Mouse (Mus musculus): ENCODE measurements at regions not wholly inside any gene's neighbourhood (a gene's known extent, or its start where the extent isn't known, plus 50 kb on each side); places are given as distances from the start of the nearest gene placed in this dataset.

DNA sequence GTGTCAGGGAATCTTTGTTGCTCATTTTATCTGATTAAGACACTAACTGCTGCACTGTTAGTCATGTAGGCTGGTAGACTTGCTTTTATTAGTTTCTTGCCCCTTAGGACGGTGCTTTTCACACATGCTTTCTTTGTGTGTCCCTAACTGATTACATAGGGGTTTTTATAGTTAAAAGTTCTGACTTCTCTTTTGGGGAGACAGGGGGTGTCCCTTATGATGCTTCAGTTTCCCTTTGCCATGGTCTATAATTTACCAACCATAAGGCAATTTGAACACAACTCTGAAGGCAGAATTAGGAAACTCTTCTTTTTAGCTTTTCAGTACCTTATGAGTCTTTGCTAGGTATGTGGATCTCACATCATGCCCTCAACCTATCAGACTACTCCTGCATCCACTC is 239.8 kb upstream of the Pfkp start:
- DNase-seq, result no peak
- H3K27ac ChIP-seq (ENCODE audit: insufficient read depth, low read length), result no peak overlapping the region
- no peaks in the 10 kb centered on the region for H3K4me1 ChIP-seq (ENCODE audit: control insufficient read depth, insufficient read depth, low read length)
- H3K27me3 ChIP-seq (ENCODE audit: control insufficient read depth, insufficient read depth, low read length), result no peaks in the 10 kb centered on the region; the same call in 1 of the 2 replicates
- TF ChIP-seq CTCF (IDR thresholded peaks at IDR 0.05; ENCODE audit: borderline replicate concordance, insufficient read depth, low read depth, low read length), result no peak
- no peak for TF ChIP-seq POLR2A (IDR thresholded peaks at IDR 0.05; ENCODE audit: borderline replicate concordance, insufficient read depth, low read length)
- H3K4me3 ChIP-seq (replicated peaks; ENCODE audit: insufficient read depth, low read depth, low read length), result no peak overlapping the region
- 89% methylated on average over 1 of the region's 1 CpGs for WGBS

DNA sequence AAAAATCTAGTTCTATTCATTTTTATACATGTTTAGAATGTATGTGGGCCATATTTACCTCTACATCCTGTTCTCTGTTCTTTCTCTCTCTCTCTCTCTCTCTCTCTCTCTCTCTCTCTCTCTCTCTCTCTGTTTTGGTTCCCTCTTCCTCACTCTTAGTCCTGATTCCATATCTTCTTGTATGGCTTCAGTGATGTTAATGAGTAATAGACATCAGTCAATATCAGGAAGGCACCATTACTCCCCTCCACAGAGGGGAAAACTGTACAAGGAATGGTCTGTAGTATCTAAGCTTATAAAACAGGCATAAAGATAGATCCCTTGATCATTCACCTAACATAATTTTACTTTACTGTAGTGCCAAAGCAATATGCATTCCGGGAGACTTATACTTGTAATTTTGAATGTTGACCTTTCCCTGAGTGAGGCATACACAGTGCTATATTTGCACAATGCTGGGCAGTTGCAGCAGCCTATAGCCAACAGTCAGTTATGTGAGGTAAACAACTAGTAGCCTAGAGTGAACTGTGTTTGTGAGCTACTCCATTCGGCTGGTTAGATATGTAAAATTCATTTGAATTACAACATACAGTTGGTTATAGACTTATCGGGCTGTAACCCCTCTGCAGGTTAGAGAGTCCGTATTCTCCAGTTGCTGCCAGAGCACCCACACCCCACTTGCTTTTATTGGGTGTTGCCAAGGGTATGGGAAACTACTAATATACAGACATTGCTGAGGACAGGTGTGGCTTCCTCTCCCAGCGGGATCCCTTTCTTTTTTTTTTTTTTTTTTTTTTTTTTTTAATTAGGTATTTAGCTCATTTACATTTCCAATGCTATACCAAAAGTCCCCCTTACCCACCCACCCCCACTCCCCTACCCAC is 228.7 kb upstream of the Pfkp start:
- DNase-seq, result no peak
- TF ChIP-seq CTCF (IDR thresholded peaks at IDR 0.05; ENCODE audit: borderline replicate concordance, insufficient read depth, low read depth, low read length), result no peak
- no peak for TF ChIP-seq POLR2A (IDR thresholded peaks at IDR 0.05; ENCODE audit: borderline replicate concordance, insufficient read depth, low read length)
- Histone ChIP-seq H3K4me3 (replicated peaks; ENCODE audit: insufficient read depth, low read depth, low read length) (no peak overlapping the region), H3K27me3 (ENCODE audit: control insufficient read depth, insufficient read depth, low read length) (no peaks in the 10 kb centered on the region), H3K27ac (ENCODE audit: insufficient read depth, low read length) (no peak overlapping the region), H3K4me1 (ENCODE audit: control insufficient read depth, insufficient read depth, low read length) (no peaks in the 10 kb centered on the region)
- 97% methylated on average over 5 of the region's 5 CpGs for WGBS

DNA sequence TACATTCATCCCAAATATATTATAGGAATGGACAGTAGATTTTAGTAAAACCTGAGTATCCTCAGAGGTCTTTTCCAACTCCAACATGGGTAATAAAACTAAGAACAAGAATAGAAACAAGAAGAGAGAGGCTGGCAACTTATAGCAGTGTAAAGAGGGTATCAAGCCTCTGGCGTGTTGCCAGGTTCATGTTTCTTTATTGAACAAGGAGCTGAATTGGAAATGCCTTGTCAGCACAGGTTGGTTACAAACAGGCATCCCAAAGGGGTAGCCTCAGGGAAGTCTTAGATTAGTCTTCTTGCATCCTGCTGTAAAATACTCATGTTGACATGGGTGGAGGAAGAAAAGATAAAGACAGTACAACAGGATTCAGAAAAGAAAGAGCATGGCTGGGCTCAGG is 213.6 kb upstream of the Pfkp start:
- 58% methylated on average over 1 of the region's 1 CpGs for WGBS

DNA sequence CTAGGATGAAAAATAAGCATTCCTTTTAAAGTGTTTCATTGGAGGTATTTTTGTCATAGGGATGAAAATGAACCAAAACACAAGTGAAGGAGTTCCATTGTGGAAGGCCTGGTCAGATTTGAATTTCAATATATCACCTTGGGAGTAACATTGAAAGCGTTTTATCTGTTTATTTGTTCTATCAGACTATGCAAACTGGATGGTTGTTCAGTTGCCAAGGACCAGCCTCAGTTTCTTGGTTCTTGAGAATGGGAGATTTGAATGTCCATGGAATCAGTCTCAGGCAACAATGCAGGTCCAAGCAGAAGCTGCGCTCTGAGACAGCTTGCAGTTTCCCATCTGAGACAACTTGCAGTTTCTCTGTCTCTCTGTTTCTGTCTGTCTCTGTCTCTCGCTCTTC is 211.0 kb upstream of the Pfkp start:
- no peak overlapping the region for H3K4me3 ChIP-seq (replicated peaks; ENCODE audit: insufficient read depth, low read depth, low read length)
- H3K4me1 ChIP-seq (ENCODE audit: control insufficient read depth, insufficient read depth, low read length), result no peaks in the 10 kb centered on the region
- no peak for TF ChIP-seq POLR2A (IDR thresholded peaks at IDR 0.05; ENCODE audit: borderline replicate concordance, insufficient read depth, low read length)
- TF ChIP-seq CTCF (IDR thresholded peaks at IDR 0.05; ENCODE audit: borderline replicate concordance, insufficient read depth, low read depth, low read length), result no peak
- WGBS, result 94% methylated on average over 3 of the region's 3 CpGs
- H3K27me3 ChIP-seq (ENCODE audit: control insufficient read depth, insufficient read depth, low read length), result no peaks in the 10 kb centered on the region
- no peak for DNase-seq
- no peak overlapping the region for H3K27ac ChIP-seq (ENCODE audit: insufficient read depth, low read length)

More for the DNA sequence above, 213.6 kb upstream of the Pfkp start:
- Histone ChIP-seq H3K27me3 (ENCODE audit: control insufficient read depth, insufficient read depth, low read length) (no peaks in the 10 kb centered on the region), H3K4me1 (ENCODE audit: control insufficient read depth, insufficient read depth, low read length) (no peaks in the 10 kb centered on the region), H3K27ac (ENCODE audit: insufficient read depth, low read length) (no peak overlapping the region), H3K4me3 (replicated peaks; ENCODE audit: insufficient read depth, low read depth, low read length) (no peak overlapping the region)
- DNase-seq, result no peak
- TF ChIP-seq POLR2A (IDR thresholded peaks at IDR 0.05; ENCODE audit: borderline replicate concordance, insufficient read depth, low read length) (no peak), CTCF (IDR thresholded peaks at IDR 0.05; ENCODE audit: borderline replicate concordance, insufficient read depth, low read depth, low read length) (no peak)

DNA sequence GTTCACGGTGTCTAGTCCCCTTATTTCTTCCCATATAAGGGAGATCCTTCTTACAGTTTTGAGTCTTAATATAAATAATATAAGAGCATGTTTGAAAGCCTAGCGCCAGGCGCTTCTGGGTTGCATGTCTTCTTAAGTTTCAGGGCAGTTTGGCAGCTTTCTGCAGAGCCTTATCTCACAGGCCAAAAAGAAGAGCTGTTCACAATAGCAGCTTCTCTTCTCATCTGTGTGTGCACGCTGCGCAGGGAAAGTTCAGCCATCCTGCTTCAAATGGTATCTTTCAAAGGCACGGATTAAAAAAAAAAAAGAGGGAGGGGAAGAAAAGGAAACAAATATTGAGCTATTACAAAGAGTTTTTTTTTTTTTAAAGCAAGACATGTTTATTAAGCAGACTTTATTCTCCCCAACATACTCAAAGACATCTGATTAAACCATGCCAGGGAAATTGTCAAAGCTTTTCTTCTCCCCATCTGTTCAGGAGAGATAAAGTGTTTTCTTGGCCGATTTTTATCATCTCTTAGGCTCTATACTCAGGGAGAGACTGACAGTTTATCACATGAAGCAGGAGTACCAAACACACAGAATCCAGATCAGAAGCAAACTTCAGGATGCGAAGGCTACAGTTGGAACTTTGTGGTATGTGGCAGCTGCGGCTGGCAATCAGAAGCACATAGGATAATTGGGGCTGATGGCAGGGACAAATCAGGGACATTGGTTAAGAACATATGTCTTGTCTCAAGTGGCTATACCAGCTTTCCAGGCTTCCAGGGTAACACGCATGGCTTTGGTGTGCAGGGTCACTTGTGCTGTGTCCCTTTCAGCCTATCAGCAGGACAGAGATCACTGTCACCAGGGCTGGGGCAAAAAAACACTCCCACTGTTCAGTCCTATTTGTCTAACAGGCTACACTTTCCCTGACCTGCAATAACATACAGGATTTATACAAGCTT is 206.9 kb upstream of the Pfkp start:
- no peaks in the 10 kb centered on the region for H3K4me1 ChIP-seq (ENCODE audit: control insufficient read depth, insufficient read depth, low read length)
- H3K27ac ChIP-seq (ENCODE audit: insufficient read depth, low read length), result no peak overlapping the region
- no peak for DNase-seq
- no peak for TF ChIP-seq POLR2A (IDR thresholded peaks at IDR 0.05; ENCODE audit: borderline replicate concordance, insufficient read depth, low read length)
- TF ChIP-seq CTCF (IDR thresholded peaks at IDR 0.05; ENCODE audit: borderline replicate concordance, insufficient read depth, low read depth, low read length), result no peak
- H3K4me3 ChIP-seq (replicated peaks; ENCODE audit: insufficient read depth, low read depth, low read length), result no peak overlapping the region
- no peaks in the 10 kb centered on the region for H3K27me3 ChIP-seq (ENCODE audit: control insufficient read depth, insufficient read depth, low read length)
- WGBS, result 56% methylated on average over 10 of the region's 10 CpGs

DNA sequence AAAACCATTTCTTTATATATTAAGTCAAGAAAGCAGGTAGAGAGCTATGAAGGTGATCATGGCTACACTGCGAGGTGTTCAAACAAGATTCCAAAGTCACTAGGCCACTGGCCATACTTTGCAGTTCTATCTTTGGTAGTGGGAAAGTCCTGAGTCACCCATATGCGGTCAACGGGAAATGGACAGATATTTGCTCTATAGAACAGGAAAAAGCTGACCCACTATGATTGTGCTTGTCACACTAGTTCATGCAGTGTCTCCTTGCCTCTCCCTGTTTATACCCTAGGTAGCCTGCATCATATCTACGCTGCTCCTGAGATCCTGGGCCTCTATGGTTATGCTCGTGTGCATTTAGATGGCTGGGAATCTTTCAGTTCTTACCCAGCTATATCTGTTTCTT is 188.9 kb upstream of the Pfkp start:
- no peaks in the 10 kb centered on the region for H3K4me1 ChIP-seq (ENCODE audit: control insufficient read depth, insufficient read depth, low read length)
- WGBS, result 93% methylated on average over 5 of the region's 5 CpGs
- H3K4me3 ChIP-seq (replicated peaks; ENCODE audit: insufficient read depth, low read depth, low read length), result no peak overlapping the region
- H3K27ac ChIP-seq (ENCODE audit: insufficient read depth, low read length), result no peak overlapping the region
- TF ChIP-seq CTCF (IDR thresholded peaks at IDR 0.05; ENCODE audit: borderline replicate concordance, insufficient read depth, low read depth, low read length) (no peak), POLR2A (IDR thresholded peaks at IDR 0.05; ENCODE audit: borderline replicate concordance, insufficient read depth, low read length) (no peak)
- DNase-seq, result no peak
- H3K27me3 ChIP-seq (ENCODE audit: control insufficient read depth, insufficient read depth, low read length), result no peaks in the 10 kb centered on the region

DNA sequence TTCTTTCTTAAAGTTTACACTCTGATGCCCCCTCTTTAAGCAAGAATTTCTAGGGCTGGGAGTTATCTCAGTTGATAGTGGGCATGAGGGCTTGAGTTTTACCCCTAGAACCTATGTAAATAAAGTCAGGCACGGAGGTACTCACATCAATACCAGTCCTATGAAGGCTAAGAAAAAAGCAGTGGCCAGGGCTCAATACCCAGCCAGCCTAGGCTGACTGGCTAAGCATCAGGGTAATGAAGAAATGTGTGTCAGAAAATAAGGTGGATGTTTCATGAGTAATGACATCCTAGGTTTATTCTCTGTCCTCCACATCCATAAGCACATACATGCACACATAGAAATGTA is 188.5 kb upstream of the Pfkp start:
- Histone ChIP-seq H3K27ac (ENCODE audit: insufficient read depth, low read length) (no peak overlapping the region), H3K4me3 (replicated peaks; ENCODE audit: insufficient read depth, low read depth, low read length) (no peak overlapping the region), H3K4me1 (ENCODE audit: control insufficient read depth, insufficient read depth, low read length) (no peaks in the 10 kb centered on the region), H3K27me3 (ENCODE audit: control insufficient read depth, insufficient read depth, low read length) (no peaks in the 10 kb centered on the region)
- no peak for TF ChIP-seq POLR2A (IDR thresholded peaks at IDR 0.05; ENCODE audit: borderline replicate concordance, insufficient read depth, low read length)
- TF ChIP-seq CTCF (IDR thresholded peaks at IDR 0.05; ENCODE audit: borderline replicate concordance, insufficient read depth, low read depth, low read length), result no peak
- WGBS, result 87% methylated on average over 1 of the region's 1 CpGs
- no peak for DNase-seq
